Mouse (Mus musculus) CD4-positive helper T cell, adult 2 months (primary cell): Measurements from ENCODE around the gene Ddx1.

Experiments used
- DNase-seq: peaks from one replicate; pipeline ENCODE4 v3.0.0-alpha.2; 2012; ENCODE audit warnings: low read depth, missing footprints, low spot score

The Ddx1 gene

GRCm38 (mm10) chr12:13248691-13249572 is at the start of gene Ddx1:
Gene Ddx1 (minus strand): TSS chr12:13249213.
- peak; percentile 81 for DNase-seq

- DNase-seq: no peak
Observed at GRCm38 (mm10) chr12:13293421-13293881, 44.4 kb upstream of the Ddx1 start.

- no peak for DNase-seq
Observed at GRCm38 (mm10) chr12:13291453-13291852, 42.4 kb upstream of the Ddx1 start.

- peak; percentile 15 for DNase-seq
Observed at GRCm38 (mm10) chr12:13269570-13270390, 20.8 kb upstream of the Ddx1 start.

GRCm38 (mm10) chr12:13268826-13269449 is 19.9 kb upstream of the Ddx1 start, which contains the start of gene Nbas:
Gene Nbas (plus strand): TSS chr12:13269133.
- DNase-seq: peak; percentile 78

- peak; percentile 8 for DNase-seq
Observed at GRCm38 (mm10) chr12:13268412-13268811, 19.4 kb upstream of the Ddx1 start.

- no peak for DNase-seq
Observed at GRCm38 (mm10) chr12:13255701-13256100, 6.7 kb upstream of the Ddx1 start.

- no peak for DNase-seq
Observed at GRCm38 (mm10) chr12:13255068-13255467, 6.1 kb upstream of the Ddx1 start.

GRCm38 (mm10) chr12:13249573-13249919 is 533 bp upstream of the Ddx1 start:
- DNase-seq: no peak

GRCm38 (mm10) chr12:13242453-13242852 is 6.6 kb downstream of the Ddx1 start:
- DNase-seq: no peak

GRCm38 (mm10) chr12:13218101-13218514 is 30.9 kb downstream of the Ddx1 start:
- DNase-seq: no peak

- no peak for DNase-seq
Observed at GRCm38 (mm10) chr12:13217568-13217967, 31.4 kb downstream of the Ddx1 start.

- DNase-seq: no peak
Observed at GRCm38 (mm10) chr12:13216501-13217103, 32.4 kb downstream of the Ddx1 start.

- peak; percentile 62 for DNase-seq
Observed at GRCm38 (mm10) chr12:13214345-13215278, 34.4 kb downstream of the Ddx1 start.

GRCm38 (mm10) chr12:13211746-13212482 is 37.1 kb downstream of the Ddx1 start:
- no peak for DNase-seq

GRCm38 (mm10) chr12:13209692-13210377 is 39.2 kb downstream of the Ddx1 start:
- DNase-seq: no peak

- DNase-seq: no peak
Observed at GRCm38 (mm10) chr12:13208983-13209451, 40.0 kb downstream of the Ddx1 start.

- no peak for DNase-seq
Observed at GRCm38 (mm10) chr12:13208517-13208916, 40.5 kb downstream of the Ddx1 start.

GRCm38 (mm10) chr12:13207099-13207498 is 41.9 kb downstream of the Ddx1 start:
- DNase-seq: no peak
